Mouse (Mus musculus) lung, postnatal 0 days (tissue): ENCODE data around the gene Bdp1.

ENCODE experiments used
- CTCF ChIP-seq: IDR thresholded peaks from 2 replicates; pipeline ENCODE4 v1.5.1; 2016; ENCODE audit warnings: antibody characterized with exemption, mild to moderate bottlenecking
- EP300 ChIP-seq: IDR thresholded peaks from 2 replicates; pipeline ENCODE4 v1.6.1; 2016; ENCODE audit warnings: antibody characterized with exemption, mild to moderate bottlenecking, control low read depth

DNA sequence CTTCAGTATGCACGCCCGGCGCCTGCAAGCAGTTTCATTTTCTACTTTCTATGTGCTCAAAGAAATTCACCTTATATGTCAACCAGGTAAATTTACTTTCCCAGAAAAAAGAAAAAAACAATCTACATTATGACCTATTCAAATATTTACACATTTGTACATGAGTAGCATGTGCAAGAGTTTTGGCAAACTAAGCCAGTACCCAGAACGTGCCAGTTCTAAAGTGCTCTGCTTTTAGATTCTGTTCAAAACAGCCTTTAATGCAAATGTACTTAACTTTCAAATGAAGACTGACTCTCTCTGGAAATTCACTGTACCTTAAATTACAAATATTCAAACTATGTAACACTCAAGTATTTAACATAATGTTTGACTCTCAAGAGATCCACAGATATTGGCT is 114.3 kb downstream of the Bdp1 start:
- TF ChIP-seq CTCF (no peak), EP300 (peak; percentile 69)
